Mouse (Mus musculus) layer of hippocampus, adult 11-12 months (tissue): Measurements from ENCODE around the gene Fbxl18.

Source experiments
- DNase-seq: peaks from one replicate; pipeline ENCODE4 v3.0.0; 2022; ENCODE audit warnings: low spot score

Gene Fbxl18

GRCm38 (mm10) chr5:142915231-142915630 is 20.0 kb upstream of the Fbxl18 start:
- no peak for DNase-seq

DNA sequence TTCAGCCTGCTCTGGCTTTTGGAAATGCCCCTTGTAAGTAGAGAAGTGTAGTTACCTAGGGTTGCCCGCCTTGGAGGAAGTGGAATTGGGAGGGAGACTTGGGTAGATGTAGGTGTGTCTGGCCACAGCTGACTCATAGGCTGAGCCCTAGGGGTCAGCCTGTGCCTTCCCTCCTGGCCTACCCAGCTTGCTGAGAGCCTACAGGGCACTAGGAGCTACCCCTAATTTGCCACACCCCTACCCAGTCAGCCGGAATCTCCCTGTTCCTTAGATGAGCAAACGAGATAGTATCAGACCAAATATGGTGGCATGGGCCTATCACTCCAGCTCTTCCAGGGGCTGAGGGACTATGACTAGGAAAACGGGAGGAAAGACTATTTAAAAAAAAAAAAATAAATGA is 17.5 kb upstream of the Fbxl18 start:
- no peak for DNase-seq

DNA sequence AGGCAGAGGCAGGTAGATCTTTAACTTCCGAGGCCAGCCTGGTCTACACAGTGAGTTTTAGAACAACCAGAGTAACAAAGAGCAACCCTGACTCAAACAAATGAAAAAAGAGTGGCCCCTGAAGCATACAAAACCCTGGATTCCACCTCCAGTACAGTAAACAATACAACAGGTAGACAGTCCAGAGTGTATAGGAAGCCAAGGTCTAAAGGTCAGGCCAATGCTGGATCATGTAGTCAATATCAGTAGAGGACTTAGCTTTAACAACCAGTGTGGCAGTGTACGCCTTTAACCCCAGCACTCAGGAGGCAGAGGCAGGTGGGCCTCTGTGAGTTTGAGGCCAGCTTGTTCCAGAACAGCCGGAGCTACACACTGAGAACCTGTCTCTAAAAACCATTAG is 17.1 kb upstream of the Fbxl18 start:
- no peak for DNase-seq

- DNase-seq, result no peak
Observed at GRCm38 (mm10) chr5:142911629-142912028, 16.4 kb upstream of the Fbxl18 start.

DNA sequence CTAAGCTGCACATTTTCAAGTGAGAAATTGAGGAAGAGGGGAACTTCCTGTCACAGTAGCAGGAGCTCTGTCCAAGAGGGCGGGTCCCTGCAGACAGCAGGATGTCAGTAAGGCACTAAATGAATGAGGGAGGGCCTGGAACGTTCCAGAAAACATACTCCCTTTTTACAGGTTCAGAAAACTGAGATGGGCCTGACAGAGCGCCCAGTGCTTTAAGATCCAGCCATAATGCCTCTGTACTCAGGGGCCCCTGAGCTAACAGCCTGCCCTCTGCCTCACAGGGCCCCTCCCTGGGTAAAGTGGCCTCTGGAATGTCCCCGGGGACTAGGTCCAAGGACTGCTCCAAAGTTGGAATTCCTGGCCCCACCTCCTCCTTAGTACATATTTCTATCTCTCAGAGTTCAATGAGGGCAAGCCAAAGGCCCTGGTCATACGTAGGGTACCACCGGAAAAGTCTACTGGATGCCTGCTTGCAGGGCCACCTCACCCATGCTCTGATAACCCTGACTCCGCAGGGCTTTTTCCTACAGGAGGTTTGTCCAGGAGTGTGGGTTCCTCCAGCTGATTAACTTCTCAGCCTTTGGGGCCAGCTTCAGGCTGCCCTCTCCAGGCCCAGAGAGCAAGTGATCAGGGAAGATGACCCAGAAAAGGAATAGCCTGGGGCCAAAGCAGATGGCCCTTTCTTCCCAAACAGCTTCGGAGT is 14.5 kb upstream of the Fbxl18 start:
- DNase-seq, result no peak

DNA sequence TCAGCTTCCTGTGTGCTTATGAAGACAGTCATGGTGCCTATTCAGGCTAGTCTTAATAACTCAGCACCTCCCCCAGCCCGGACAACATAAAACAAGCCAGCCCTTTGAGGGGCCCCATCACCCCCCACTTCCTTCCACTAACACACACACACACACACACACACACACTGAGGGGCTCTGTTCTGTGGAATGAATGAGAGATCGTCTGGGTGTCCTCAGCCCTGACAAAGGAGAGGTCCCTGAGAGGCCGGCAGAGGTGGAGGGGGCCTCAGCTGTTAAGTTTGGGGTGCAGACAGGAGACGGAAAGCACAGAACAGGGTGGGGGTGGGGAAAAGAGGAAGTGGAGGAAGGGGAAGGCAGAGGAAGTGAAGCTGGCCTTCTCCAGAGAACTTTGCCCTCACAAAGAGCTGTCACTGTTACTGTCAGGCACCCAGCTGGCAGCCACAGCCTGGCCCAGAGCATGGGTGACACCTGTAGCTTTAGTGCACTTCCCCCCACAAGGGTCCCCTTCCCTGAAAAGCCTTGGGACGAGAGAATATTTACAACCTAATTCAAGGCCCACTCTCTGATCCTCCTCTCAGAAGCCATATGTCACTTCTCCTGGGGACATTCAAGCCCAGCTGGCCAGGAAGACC is 13.8 kb upstream of the Fbxl18 start:
- DNase-seq, result no peak

- peak; percentile 65 for DNase-seq
Observed at GRCm38 (mm10) chr5:142907803-142908559, 12.8 kb upstream of the Fbxl18 start.

GRCm38 (mm10) chr5:142907048-142907802 is 12.0 kb upstream of the Fbxl18 start:
- DNase-seq, result peak; percentile 84

- DNase-seq, result peak; percentile 96
Observed at GRCm38 (mm10) chr5:142906532-142907047, 11.4 kb upstream of the Fbxl18 start, which contains the start of gene Actb. Gene Actb, minus strand, starts transcription at chr5:142906754.

DNA sequence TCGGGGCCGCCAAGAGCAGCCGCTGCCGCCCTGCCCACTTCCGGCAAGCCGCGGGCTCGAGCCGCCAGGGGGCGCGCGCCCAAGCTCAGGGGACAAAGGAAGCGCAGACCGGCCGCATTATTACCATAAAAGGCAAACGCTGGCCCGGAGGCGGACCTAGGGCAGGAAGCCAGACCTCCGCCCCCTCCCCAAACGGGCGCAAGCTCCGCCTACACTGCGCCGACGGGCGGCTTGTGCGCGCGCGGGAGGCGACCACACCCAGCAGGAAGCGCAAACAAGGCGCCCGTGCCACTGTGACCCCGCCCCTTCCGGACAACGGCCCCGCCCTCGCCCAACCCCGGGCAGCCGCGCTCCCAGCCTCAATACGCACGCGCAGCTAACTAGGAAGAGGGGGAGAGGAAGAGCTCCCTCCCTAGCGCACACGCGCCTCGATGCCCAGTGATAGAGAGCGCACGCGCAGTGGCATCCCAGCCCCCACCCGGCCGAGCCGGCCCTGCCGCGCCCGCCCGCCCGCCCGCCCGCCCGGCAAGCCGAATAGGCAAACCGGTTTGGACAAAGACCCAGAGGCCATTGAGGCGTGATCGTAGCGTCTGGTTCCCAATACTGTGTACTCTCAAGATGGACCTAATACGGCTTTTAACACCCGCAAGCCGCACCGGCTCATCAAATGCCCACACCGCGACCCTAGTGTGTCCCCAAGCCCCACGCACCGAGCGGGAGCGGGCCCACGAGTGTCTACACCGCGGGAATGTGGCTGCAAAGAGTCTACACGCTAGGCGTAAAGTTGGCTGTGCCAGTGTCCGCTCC is 10.7 kb upstream of the Fbxl18 start:
- DNase-seq, result peak; percentile 99

GRCm38 (mm10) chr5:142905038-142905695 is 9.9 kb upstream of the Fbxl18 start:
- DNase-seq, result no peak

DNA sequence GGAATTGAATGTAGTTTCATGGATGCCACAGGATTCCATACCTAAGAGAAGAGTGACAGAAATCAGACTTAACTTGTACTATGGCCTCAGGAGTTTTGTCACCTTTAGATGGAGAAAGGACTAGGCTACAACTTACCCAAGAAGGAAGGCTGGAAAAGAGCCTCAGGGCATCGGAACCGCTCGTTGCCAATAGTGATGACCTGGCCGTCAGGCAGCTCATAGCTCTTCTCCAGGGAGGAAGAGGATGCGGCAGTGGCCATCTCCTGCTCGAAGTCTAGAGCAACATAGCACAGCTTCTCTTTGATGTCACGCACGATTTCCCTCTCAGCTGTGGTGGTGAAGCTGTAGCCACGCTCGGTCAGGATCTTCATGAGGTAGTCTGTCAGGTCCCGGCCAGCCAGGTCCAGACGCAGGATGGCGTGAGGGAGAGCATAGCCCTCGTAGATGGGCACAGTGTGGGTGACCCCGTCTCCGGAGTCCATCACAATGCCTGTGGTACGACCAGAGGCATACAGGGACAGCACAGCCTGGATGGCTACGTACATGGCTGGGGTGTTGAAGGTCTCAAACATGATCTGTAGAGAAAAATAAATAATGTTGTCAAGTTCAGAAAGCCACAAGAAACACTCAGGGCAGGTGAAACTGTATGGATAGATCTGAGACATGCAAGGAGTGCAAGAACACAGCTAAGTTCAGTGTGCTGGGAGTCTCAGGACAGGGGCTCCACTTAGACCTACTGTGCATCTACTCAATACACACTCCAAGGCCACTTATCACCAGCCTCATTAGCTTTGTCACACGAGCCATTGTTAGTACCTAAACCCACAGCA is 9.2 kb upstream of the Fbxl18 start:
- DNase-seq, result no peak

- no peak for DNase-seq
Observed at GRCm38 (mm10) chr5:142903470-142904207, 8.4 kb upstream of the Fbxl18 start.

DNA sequence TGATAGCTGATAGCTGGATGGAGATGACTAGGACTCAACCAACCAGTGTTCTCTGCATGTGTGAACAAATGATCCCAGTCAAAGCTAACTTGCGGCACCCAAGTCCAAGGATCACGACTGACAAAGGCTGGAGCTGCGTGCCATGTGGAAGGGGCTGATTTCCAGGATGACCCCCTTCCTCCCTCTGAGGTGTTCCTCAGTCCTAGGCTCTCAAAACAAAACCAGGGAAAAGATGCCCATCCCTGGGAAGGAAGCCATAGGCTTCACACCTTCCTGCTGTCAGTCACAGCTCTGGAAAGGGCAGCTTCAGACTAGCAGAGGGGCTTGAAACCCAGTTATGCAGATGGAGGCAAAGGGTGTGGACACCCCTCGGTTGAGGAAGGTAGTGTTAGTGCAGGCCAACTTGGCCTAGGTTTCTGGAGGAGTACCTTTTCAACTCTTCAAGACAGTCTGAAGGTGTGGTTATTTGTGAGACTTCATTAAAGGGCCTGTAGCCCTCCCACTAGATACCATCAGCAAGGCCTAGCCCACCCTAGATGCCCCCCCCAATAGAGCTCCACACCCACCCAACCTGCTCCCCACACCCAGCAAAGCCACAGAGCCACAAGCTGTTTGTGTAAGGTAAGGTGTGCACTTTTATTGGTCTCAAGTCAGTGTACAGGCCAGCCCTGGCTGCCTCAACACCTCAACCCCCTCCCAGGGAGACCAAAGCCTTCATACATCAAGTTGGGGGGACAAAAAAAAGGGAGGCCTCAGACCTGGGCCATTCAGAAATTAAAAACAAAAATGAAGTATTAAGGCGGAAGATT is 7.5 kb upstream of the Fbxl18 start:
- no peak for DNase-seq

GRCm38 (mm10) chr5:142901846-142902505 is 6.8 kb upstream of the Fbxl18 start:
- no peak for DNase-seq

DNA sequence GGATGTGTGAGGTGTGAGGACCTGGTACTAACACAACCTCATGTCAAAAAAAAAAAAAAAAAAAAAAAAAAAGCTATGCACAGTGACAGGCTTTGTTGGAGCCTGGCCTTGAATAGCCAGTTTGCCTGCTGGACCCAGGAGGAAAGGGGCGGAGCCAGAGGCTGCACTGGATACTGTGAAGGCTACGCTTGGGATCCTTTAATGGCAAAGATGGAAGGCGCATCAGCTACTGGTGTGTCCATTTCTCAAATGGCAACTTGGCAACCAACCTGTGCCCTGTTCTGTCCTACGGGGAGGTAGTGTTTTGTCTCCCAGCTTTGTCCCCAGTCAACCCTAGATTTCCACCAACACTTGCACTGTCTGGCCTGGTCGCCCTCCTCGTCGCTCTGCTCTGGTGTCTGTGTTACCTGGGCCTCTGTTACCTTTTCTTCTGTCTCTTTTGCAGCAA is 6.2 kb upstream of the Fbxl18 start:
- no peak for DNase-seq

DNA sequence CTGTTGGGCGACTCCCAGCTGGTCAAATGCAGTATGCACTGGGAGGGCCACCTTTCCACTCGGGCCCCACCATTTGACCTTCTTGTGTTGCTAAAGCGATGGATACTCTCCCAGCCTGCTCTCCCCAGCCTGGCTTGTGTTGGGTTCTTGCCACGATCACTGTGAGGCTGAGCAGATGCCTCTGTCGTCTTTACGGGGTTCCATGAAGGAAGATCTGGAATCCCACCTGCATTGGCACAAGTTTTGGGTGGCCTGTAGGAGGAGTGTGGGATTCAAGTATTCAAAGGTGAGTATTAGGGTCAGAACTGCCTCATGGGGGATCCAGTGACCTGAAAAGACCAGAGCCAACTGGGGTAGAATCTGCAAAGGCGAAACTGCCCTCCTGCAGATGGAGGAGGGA is 5.4 kb upstream of the Fbxl18 start:
- DNase-seq, result no peak
